8 mouse cellular contexts compared by ENCODE assay signal in the genomic region with DNA sequence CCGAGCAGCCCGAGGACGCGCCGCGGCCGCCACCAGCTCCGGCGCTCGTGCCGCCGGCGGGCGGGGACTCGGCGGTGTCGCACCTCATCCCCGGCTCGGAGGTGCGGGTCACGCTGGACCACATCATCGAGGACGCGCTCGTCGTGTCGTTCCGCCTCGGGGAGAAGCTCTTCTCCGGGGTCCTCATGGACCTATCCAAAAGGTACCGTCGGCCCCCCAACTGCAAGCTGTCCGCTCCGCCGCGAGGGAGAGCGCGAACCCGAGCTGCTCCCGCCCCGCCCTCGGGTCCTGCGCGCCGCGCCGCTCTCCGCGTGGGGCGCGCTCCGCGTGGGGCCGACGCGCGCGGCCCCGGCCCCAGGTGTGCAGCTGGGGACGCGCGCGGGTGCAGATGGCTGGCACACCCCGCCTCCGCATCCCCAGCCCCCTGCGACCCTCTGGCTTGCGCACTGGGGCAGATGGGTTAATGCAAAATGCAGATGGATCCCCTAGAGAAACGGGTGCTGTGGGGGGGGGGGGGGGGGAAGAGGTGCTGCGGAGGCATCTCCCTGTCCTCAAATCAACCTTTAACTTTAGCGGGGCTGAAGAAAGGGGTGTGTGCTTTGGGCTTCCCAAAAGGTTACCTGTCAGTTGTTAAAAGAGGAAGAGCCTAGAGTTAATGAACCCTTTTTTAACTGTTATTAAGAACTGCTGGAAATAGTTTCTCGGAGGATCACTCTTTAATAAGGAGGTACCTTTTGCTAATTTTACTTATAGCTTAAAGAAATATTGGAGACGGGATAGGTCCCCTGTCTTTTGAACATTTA. TPM values are rescaled to one million over a fixed set of nuclear protein-coding genes. Genes with fewer than 3 reads are reported as not detected.
A peak's percentile ranks its signal among the peaks of the same experiment; 100 is the strongest.
DNase-seq lines count a peak whose midpoint lies in the region; ATAC-seq and TF ChIP-seq lines count a peak whose summit lies in the region.

No protein-coding gene starts in this region.

- peak; percentile 45 for ATAC-seq in intestine, embryonic 14.5 days (replicated peaks; ENCODE audit: low FRiP score, low TSS enrichment, low read depth)

- H3K9me3 ChIP-seq in intestine, embryonic 14.5 days (ENCODE audit: control insufficient read depth, low read length), result no peaks in the 10 kb centered on the region

- H3K4me3 ChIP-seq in intestine, embryonic 14.5 days (ENCODE audit: low read depth, low read length), result peak overlapping the region; percentile 76
- peak overlapping the region; percentile 71 for H3K4me3 ChIP-seq in small intestine, adult 2 months (ENCODE audit: low read depth, low read length)

- TF ChIP-seq CTCF in small intestine, adult 2 months (IDR thresholded peaks at IDR 0.05; ENCODE audit: extremely low read depth, insufficient read length, insufficient replicate concordance, low read depth, low read length), result no peak

- H3K4me1 ChIP-seq in intestine, embryonic 14.5 days (replicated peaks; ENCODE audit: control insufficient read depth, insufficient read depth, low read length), result peaks cover 7% of the 10 kb centered on the region
- H3K4me1 ChIP-seq in small intestine, adult 2 months (ENCODE audit: control insufficient read depth, insufficient read depth, insufficient read length, low read length), result peaks cover 4% of the 10 kb centered on the region; the same call in 1 of the 2 replicates

- TF ChIP-seq POLR2A in small intestine, adult 2 months (IDR thresholded peaks at IDR 0.05; ENCODE audit: low read depth, low read length), result peak; percentile 53; the same call in 1 of the 2 replicates

- H3K4me2 ChIP-seq in intestine, embryonic 14.5 days (ENCODE audit: low read length), result peak overlapping the region; percentile 71

- H3K9ac ChIP-seq in intestine, embryonic 14.5 days (ENCODE audit: low read length), result peak overlapping the region; percentile 91

- H3K27ac ChIP-seq in intestine, embryonic 14.5 days (ENCODE audit: low read depth), result peak overlapping the region; percentile 89
- peak overlapping the region; percentile 62 for H3K27ac ChIP-seq in small intestine, adult 2 months (ENCODE audit: insufficient read depth, low read depth, low read length)

- H3K27me3 ChIP-seq in intestine, embryonic 14.5 days (replicated peaks; ENCODE audit: control insufficient read depth, insufficient read depth, low read length), result no peaks in the 10 kb centered on the region
- no peaks in the 10 kb centered on the region for H3K27me3 ChIP-seq in small intestine, adult 2 months (ENCODE audit: control insufficient read depth, insufficient read depth, low read length)

- intact Hi-C loops in gastrocnemius, postnatal 14 days (cut with DNase I; ENCODE audit: low total_unique reads), result no loop called here
- intact Hi-C loops in left cerebral cortex, postnatal 36 days (cut with DNase I), result loop anchor here (5.0 to 10.0 kb wide), 2 partner anchors 50 to 158 kb away; a partner anchor contains a TSS

- DNase-seq in adrenal gland, adult (ENCODE audit: inconsistent age in 2 of 2, low spot score in 1 of 2), result peak; percentile 77 to 90
- no peak for DNase-seq in adrenal gland, postnatal 10 days
- DNase-seq in embryo, embryonic 10 days (ENCODE audit: low spot score), result peak; percentile 57
- peak; percentile 57 for DNase-seq in gastrocnemius, postnatal 14 days
- DNase-seq in intestine, embryonic 14.5 days (ENCODE audit: low spot score), result peak; percentile 77
- DNase-seq in left cerebral cortex, postnatal 36 days (ENCODE audit: low spot score in 2 of 2), result peak; percentile 56 to 77
- DNase-seq in mesoderm, embryonic 11.5 days (ENCODE audit: low read depth, low spot score), result peak; percentile 43

- H3K36me3 ChIP-seq in intestine, embryonic 14.5 days (ENCODE audit: control insufficient read depth, insufficient read depth, low read length), result peaks cover 30% of the 10 kb centered on the region
- no peaks in the 10 kb centered on the region; the same call in none of the 2 replicates for H3K36me3 ChIP-seq in small intestine, adult 2 months (ENCODE audit: control insufficient read depth, insufficient read depth, low read length)

- 1% methylated on average over 55 of the region's 72 CpGs for whole genome bisulfite sequencing in intestine, embryonic 14.5 days
- 1% methylated on average over 72 of the region's 72 CpGs for WGBS in small intestine, adult 2 months

RNA-seq across cellular contexts. Expression of a gene that starts 0.8 kb away (rescaled TPM):
- 10 to 100 TPM; 33.2 to 42.0 TPM for total RNA-seq in adrenal gland, postnatal 10 days (2021)
- total RNA-seq in gastrocnemius, postnatal 14 days (2021), result 10 to 100 TPM; 14.6 to 15.6 TPM
- polyA plus RNA-seq in intestine, embryonic 14.5 days (2014; fragmentation: Nextera tagmentation; extraction: Ambion mirVana), result 36.1 and 39.1 TPM in 2 replicates
- total RNA-seq in left cerebral cortex, postnatal 36 days (2021), result 10 to 100 TPM; 56.5 to 62.4 TPM
- polyA plus RNA-seq in small intestine, adult 2 months (2012; rRNA removed), result 4.2 and 10.1 TPM in 2 replicates
